Mouse (Mus musculus) forebrain, postnatal 0 days (tissue): ENCODE data around the gene Herc6. TPM values are rescaled to one million over a fixed set of nuclear protein-coding genes. Genes with fewer than 3 reads are reported as not detected.
A peak's percentile ranks its signal among the peaks of the same experiment; 100 is the strongest.

Experiments used
- ATAC-seq: fragments of 200-750 bp; cut with Nextera tagmentation; 2 replicates; pipeline ENCODE4 v1.8.0; 2017; ENCODE audit warnings: mild to moderate bottlenecking, moderate library complexity
- DNase-seq: peaks from one replicate; pipeline ENCODE4 v3.0.0-alpha.2; 2015
- H3K27ac ChIP-seq: fragments of 300-500 bp; sonication (generic); 2 replicates; pipeline ENCODE4 v1.5.1; 2014; ENCODE audit warnings: low read depth, mild to moderate bottlenecking, antibody characterized with exemption, low read length, moderate library complexity, mixed read lengths
- H3K27me3 ChIP-seq: fragments of 300-500 bp; sonication (generic); 2 replicates; pipeline ENCODE4 v1.6.1; 2014; ENCODE audit warnings: mild to moderate bottlenecking, low read length, mixed read lengths; ENCODE audit not compliant: insufficient read depth
- H3K36me3 ChIP-seq: fragments of 300-500 bp; sonication (generic); 2 replicates; pipeline ENCODE4 v1.6.1; 2014; ENCODE audit warnings: mild to moderate bottlenecking, moderate library complexity; ENCODE audit not compliant: insufficient read depth
- H3K4me1 ChIP-seq: fragments of 300-500 bp; sonication (generic); 2 replicates; pipeline ENCODE4 v1.6.1; 2014; ENCODE audit warnings: antibody characterized with exemption; ENCODE audit not compliant: insufficient read depth
- H3K4me2 ChIP-seq: fragments of 300-500 bp; sonication (generic); 2 replicates; pipeline ENCODE4 v1.6.1; 2014; ENCODE audit warnings: low read depth, mild to moderate bottlenecking, moderate library complexity
- H3K4me3 ChIP-seq: fragments of 300-500 bp; sonication (generic); 2 replicates; pipeline ENCODE4 v1.5.1; 2014; ENCODE audit warnings: low read depth, low read length, mixed read lengths
- H3K9ac ChIP-seq: fragments of 300-500 bp; sonication (generic); 2 replicates; pipeline ENCODE4 v1.6.1; 2014; ENCODE audit warnings: mild to moderate bottlenecking
- H3K9me3 ChIP-seq: fragments of 300-500 bp; sonication (generic); 2 replicates; pipeline ENCODE4 v1.6.1; 2016; ENCODE audit warnings: low read length
- CTCF ChIP-seq: sonication (generic); IDR thresholded peaks from 2 replicates; pipeline ENCODE4 v1.5.1; 2016; ENCODE audit warnings: antibody characterized with exemption, control low read depth, low read depth
- WGBS: fragments of 180-500 bp; shearing (Covaris S2); extraction: QIAGEN DNeasy Blood & Tissue Kit; methylation state at CpG from one replicate; pipeline ENCODE4 v1.1.7; 2014; 5-methylcytosine and 5-hydroxymethylcytosine counted together
- polyA plus RNA-seq: library from polyadenylated mRNA; unstranded; fragments of >200 nt; fragmentation: Nextera tagmentation; extraction: Ambion mirVana; gene quantifications from 2 replicates; pipeline ENCODE4 v1.2.1, GENCODE M21; 2015
- total RNA-seq: library from RNA; depleted of rRNA; stranded (reverse); fragments of >200 nt; gene quantifications from 2 replicates; pipeline ENCODE4 v1.2.3, GENCODE M21; 2014

Gene Herc6
- total and polyA plus RNA-seq, 2 experiments from 2014 or later: 1.1 to 1.8 TPM

DNA sequence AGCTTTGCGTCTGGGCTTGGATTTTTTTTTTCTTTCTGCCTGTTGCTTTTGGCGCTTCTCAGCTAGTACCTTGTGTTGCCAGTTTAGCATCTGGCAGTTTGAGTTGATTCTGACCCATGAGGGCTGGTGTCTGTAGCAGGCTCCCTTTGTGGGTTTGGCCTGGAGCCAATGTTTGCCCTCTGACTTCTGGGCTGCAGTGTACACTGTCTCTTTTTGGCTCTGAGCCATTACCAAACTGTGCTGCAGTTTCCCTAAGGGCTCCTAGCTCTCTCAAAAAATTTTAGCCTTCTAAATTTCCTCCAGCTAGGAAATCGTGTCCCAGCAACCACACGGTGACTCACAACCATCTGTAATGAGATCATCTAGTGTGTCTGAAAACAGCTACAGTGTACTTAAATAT, 61.0 kb downstream of the Herc6 start:
- DNase-seq (peak; percentile 36), ATAC-seq (peak; percentile 71)
- TF ChIP-seq CTCF: no peak
- 22% methylated on average over 4 of the region's 4 CpGs for WGBS
- Histone ChIP-seq H3K9ac (no peak overlapping the region), H3K36me3 (no peaks in the 10 kb centered on the region), H3K27ac (no peak overlapping the region), H3K4me2 (no peak overlapping the region), H3K27me3 (no peaks in the 10 kb centered on the region), H3K4me3 (no peak overlapping the region), H3K4me1 (no peaks in the 10 kb centered on the region), H3K9me3 (no peaks in the 10 kb centered on the region)

DNA sequence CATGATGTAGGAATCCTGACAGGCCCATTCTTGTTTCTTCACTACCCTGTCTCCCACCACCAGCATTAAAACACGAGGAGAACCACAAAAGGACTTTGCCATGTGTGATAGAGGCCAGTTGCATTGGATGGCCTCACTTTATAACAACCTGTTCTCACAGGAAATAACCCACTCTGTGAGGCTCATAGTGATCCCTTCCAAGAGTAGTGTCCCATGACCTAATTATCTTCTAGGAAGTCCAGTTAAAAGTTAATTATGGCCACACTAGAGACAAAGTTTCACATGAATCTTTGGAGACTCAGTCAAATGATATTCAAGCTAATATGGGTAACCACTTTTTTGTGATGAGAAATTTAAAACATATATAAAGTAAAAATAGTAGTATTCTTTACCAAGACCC, 66.5 kb downstream of the Herc6 start:
- DNase-seq (no peak), ATAC-seq (no peak)
- no peaks in the 10 kb centered on the region for H3K36me3 ChIP-seq
- no peak overlapping the region for H3K27ac ChIP-seq
- no peak overlapping the region for H3K4me2 ChIP-seq
- 56% methylated on average over 1 of the region's 1 CpGs for WGBS
- no peak for TF ChIP-seq CTCF
- no peak overlapping the region for H3K4me3 ChIP-seq
- H3K27me3 ChIP-seq: no peaks in the 10 kb centered on the region
- no peaks in the 10 kb centered on the region for H3K9me3 ChIP-seq
- no peak overlapping the region for H3K9ac ChIP-seq
- H3K4me1 ChIP-seq: no peaks in the 10 kb centered on the region

DNA sequence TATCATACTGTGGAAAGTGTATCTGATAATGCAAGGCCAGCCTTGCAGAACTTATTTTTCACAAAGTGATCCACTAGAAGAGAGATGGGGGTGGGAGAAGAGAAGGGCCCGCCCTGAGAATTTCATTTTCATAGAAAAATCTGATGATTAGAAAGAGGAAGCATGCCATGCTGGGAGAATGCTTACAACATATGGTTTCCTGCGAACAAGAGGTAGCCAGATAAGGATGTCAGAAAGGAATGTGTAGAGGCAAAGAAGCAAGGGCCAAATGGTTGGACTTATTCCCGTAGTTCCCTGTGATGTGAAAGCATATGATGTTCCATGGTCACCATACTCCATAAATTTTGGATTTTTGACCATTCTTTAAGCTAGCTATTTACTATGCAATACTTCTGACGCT, 80.5 kb downstream of the Herc6 start:
- TF ChIP-seq CTCF: no peak
- Histone ChIP-seq H3K36me3 (no peaks in the 10 kb centered on the region), H3K27me3 (no peaks in the 10 kb centered on the region), H3K27ac (no peak overlapping the region), H3K4me2 (no peak overlapping the region), H3K4me3 (no peak overlapping the region), H3K9me3 (no peaks in the 10 kb centered on the region), H3K9ac (no peak overlapping the region), H3K4me1 (no peaks in the 10 kb centered on the region)
- DNase-seq: no peak
- no peak for ATAC-seq
- WGBS: 88% methylated on average over 4 of the region's 4 CpGs

DNA sequence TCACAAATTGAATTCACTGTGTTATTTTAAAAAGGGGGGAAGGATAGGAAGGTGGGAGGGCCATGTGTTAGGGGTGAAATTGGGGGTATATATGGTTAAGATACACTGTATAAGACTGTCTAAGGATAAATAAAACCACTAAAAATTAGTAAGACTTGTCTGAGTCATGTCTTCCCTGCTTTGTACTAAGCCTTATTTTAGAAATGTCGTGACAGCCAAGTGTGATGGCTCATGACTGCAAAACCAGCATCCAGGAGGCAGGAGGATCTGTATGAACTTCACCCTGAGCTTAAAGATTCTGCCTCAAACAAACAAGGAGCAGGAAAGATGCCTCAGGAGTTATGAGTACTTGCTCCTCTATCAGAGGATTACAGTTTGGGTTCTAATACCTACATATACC, 103.4 kb downstream of the Herc6 start:
- ATAC-seq (no peak), DNase-seq (no peak)
- no peak for TF ChIP-seq CTCF
- H3K27me3 ChIP-seq: no peaks in the 10 kb centered on the region
- H3K9ac ChIP-seq: no peak overlapping the region
- H3K4me2 ChIP-seq: no peak overlapping the region
- no peaks in the 10 kb centered on the region for H3K36me3 ChIP-seq
- H3K27ac ChIP-seq: no peak overlapping the region
- H3K4me3 ChIP-seq: no peak overlapping the region
- no peaks in the 10 kb centered on the region for H3K4me1 ChIP-seq
- 100% methylated on average over 1 of the region's 1 CpGs for WGBS
- no peaks in the 10 kb centered on the region for H3K9me3 ChIP-seq

DNA sequence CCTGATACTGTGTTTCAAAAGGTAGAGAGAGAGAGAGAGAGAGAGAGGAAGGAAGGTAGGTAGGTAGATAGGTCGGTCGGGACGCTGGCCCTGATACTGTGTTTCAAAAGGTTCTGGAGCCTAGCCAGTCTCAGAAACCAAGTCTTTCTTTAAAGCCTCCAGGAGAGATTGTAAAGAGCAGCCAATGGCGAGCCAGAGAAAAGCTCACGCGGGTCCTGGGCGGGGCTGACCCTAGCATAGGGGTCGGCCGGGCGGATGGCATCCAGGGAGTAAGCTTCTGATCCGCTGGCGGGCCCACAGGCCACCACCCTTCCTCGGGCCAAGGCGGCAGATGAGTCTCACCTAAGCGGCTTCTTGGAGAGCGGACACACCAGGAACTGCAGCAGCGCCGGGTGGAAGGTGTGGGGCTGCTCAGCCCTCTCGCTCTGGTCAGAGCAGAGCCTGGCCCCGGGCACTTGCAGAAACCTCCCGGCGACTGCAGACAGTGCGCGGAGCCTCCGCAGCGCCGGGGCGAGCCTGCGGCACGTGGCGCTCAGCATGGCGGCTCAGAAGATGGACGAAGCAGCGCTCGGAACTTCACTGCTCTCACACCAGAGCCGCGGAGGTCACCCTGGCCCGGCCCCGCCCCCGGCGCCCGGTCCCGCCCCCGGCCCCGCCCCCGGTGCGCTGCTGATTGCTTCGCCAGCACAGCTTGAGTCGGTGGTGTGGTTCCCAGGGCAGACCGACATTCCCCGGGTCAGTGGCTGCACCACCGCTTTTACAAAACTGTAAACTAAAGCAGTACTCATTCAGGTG, 110.9 kb downstream of the Herc6 start, which contains the start of gene Pyurf:
TSS of gene Pyurf (minus strand) at position 612 of the 795 bp plus-strand sequence.
- peak; percentile 98 for ATAC-seq
- H3K9ac ChIP-seq: peak within 1 kb of the TSS; percentile 91
- no peaks in the 10 kb centered on the region for H3K4me1 ChIP-seq
- 3% methylated on average over 45 of the region's 52 CpGs for WGBS
- peak within 1 kb of the TSS; percentile 77 for H3K4me3 ChIP-seq
- no peaks in the 10 kb centered on the region for H3K27me3 ChIP-seq
- no peaks in the 10 kb centered on the region for H3K36me3 ChIP-seq
- DNase-seq: peak; percentile 89
- H3K27ac ChIP-seq: peak within 1 kb of the TSS; percentile 81
- peak within 1 kb of the TSS; percentile 91 for H3K4me2 ChIP-seq
- TF ChIP-seq CTCF: peak; percentile 25; the same call in 1 of the 2 replicates
- no peaks in the 10 kb centered on the region for H3K9me3 ChIP-seq

DNA sequence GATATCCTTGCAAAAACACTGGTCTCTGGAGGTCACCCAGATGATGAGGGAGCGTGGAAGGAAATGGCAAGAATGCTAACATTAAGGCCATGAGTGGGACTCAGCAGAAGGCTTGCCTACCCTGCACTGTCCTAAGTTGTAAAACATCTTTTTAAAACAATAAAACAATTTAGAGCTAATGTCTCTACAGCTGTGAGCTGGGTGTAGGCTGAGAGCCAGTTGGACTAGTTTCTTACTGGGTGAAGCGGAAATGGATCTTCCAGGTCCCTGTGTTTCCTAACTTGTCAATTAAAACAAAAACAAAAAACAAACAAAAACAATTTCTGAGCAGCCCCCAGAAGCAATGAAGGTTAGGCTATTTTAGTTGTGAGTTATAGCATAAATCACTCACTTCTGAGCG, 112.3 kb downstream of the Herc6 start:
- Histone ChIP-seq H3K27me3 (no peaks in the 10 kb centered on the region), H3K4me3 (no peak overlapping the region), H3K9me3 (no peaks in the 10 kb centered on the region), H3K27ac (no peak overlapping the region), H3K4me2 (no peak overlapping the region), H3K36me3 (no peaks in the 10 kb centered on the region), H3K4me1 (no peaks in the 10 kb centered on the region), H3K9ac (no peak overlapping the region)
- no peak for ATAC-seq
- no peak for DNase-seq
- no peak for TF ChIP-seq CTCF
- 93% methylated on average over 3 of the region's 3 CpGs for WGBS

DNA sequence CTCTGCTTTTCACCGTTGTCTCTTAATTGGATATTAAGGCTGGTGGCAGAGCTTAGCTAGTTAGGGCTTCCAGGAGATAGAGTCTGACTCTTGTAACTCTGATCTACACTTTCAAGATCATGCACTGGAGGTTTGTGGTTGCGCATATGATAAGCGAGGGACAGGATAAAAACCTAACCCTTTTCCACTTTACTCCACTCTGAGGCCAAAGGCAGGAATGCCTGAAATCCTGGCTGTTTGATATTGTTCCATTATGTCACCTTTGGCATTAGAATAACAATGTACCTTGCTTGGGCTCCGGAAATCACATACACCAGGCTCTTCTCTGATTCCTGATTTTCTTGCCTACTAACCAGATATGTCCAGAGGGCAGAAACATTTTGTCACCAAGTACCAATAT, 120.9 kb downstream of the Herc6 start:
- H3K9ac ChIP-seq: peak overlapping the region; percentile 98
- WGBS: 46% methylated on average over 4 of the region's 4 CpGs
- DNase-seq: peak; percentile 51

More for the DNA sequence above, 120.9 kb downstream of the Herc6 start:
- no peak for TF ChIP-seq CTCF
- peaks cover 11% of the 10 kb centered on the region; the same call in 1 of the 2 replicates for H3K4me1 ChIP-seq
- peak overlapping the region; percentile 66 for H3K4me2 ChIP-seq
- H3K36me3 ChIP-seq: no peaks in the 10 kb centered on the region
- peak overlapping the region; percentile 83 for H3K4me3 ChIP-seq
- no peak for ATAC-seq
- H3K9me3 ChIP-seq: no peaks in the 10 kb centered on the region
- no peaks in the 10 kb centered on the region for H3K27me3 ChIP-seq
- H3K27ac ChIP-seq: peak overlapping the region; percentile 99
